Mouse (Mus musculus) lung, embryonic 16.5 days (tissue): ENCODE measurements around the gene Stx2. TPM values are rescaled to one million over a fixed set of nuclear protein-coding genes. Genes with fewer than 3 reads are reported as not detected.
A peak's percentile ranks its signal among the peaks of the same experiment; 100 is the strongest.
"Not testable (repeated sequence)": the region's sequence is repeated elsewhere in the genome, so short reads cannot be mapped to it uniquely, and the experiment has no call there.

Experiments used
- ATAC-seq: fragments of 200-750 bp; cut with Nextera tagmentation; 2 replicates; pipeline ENCODE4 v1.8.0; 2017; ENCODE audit warnings: low read depth, mild to moderate bottlenecking, moderate library complexity
- H3K27ac ChIP-seq: fragments of 300-500 bp; sonication (generic); 2 replicates; pipeline ENCODE4 v1.5.1; 2014; ENCODE audit warnings: mild to moderate bottlenecking, control low read depth, low read length
- H3K27me3 ChIP-seq: fragments of 300-500 bp; sonication (generic); 2 replicates; pipeline ENCODE4 v1.6.1; 2014; ENCODE audit warnings: low read depth, low read length, mixed read lengths; ENCODE audit not compliant: control insufficient read depth, insufficient read depth
- H3K36me3 ChIP-seq: fragments of 300-500 bp; sonication (generic); 2 replicates; pipeline ENCODE4 v1.6.1; 2014; ENCODE audit warnings: low read length; ENCODE audit not compliant: control insufficient read depth, insufficient read depth
- H3K4me1 ChIP-seq: fragments of 300-500 bp; sonication (generic); replicated peaks from 2 replicates; pipeline ENCODE4 v1.6.1; 2014; ENCODE audit warnings: low read length, mixed read lengths; ENCODE audit not compliant: control insufficient read depth, insufficient read depth
- H3K4me2 ChIP-seq: fragments of 300-500 bp; sonication (generic); 2 replicates; pipeline ENCODE4 v1.6.1; 2014; ENCODE audit warnings: low read depth, low read length, control low read depth
- H3K4me3 ChIP-seq: fragments of 300-500 bp; sonication (generic); 2 replicates; pipeline ENCODE4 v1.5.1; 2014; ENCODE audit warnings: mild to moderate bottlenecking, low read length, control low read depth
- H3K9ac ChIP-seq: fragments of 300-500 bp; sonication (generic); 2 replicates; pipeline ENCODE4 v1.6.1; 2014; ENCODE audit warnings: low read length, control low read depth
- H3K9me3 ChIP-seq: fragments of 300-500 bp; sonication (generic); 2 replicates; pipeline ENCODE4 v1.6.1; 2016; ENCODE audit warnings: low read length; ENCODE audit not compliant: control insufficient read depth
- WGBS: fragments of 180-500 bp; shearing (Covaris S2); extraction: QIAGEN DNeasy Blood & Tissue Kit; methylation state at CpG from one replicate; pipeline ENCODE4 v1.1.7; 2014; 5-methylcytosine and 5-hydroxymethylcytosine counted together
- polyA plus RNA-seq: library from polyadenylated mRNA; unstranded; fragments of >200 nt; fragmentation: Nextera tagmentation; extraction: Ambion mirVana; gene quantifications from 2 replicates; pipeline ENCODE4 v1.2.1, GENCODE M21; 2015

Stx2 gene
- polyA plus RNA-seq, 1 experiment from 2014 or later = 29.5 TPM

- ATAC-seq = no peak
- Histone ChIP-seq H3K36me3 (no peaks in the 10 kb centered on the region), H3K9me3 (no peaks in the 10 kb centered on the region), H3K27me3 (no peaks in the 10 kb centered on the region), H3K4me3 (no peak overlapping the region), H3K27ac (no peak overlapping the region), H3K4me1 (no peaks in the 10 kb centered on the region), H3K4me2 (no peak overlapping the region), H3K9ac (no peak overlapping the region)
- 27% methylated on average over 4 of the region's 4 CpGs for WGBS
These were observed 32.1 kb downstream of the Stx2 start for GRCm38 (mm10) chr5:128976266-128976665.

- Histone ChIP-seq H3K36me3 (no peaks in the 10 kb centered on the region), H3K27me3 (no peaks in the 10 kb centered on the region), H3K4me2 (peak overlapping the region; percentile 31; the same call in 1 of the 2 replicates), H3K4me3 (no peak overlapping the region), H3K9ac (no peak overlapping the region), H3K9me3 (no peaks in the 10 kb centered on the region), H3K4me1 (no peaks in the 10 kb centered on the region), H3K27ac (no peak overlapping the region)
- no peak for ATAC-seq
- 16% methylated on average over 14 of the region's 14 CpGs for WGBS
These were observed 37.1 kb downstream of the Stx2 start for GRCm38 (mm10) chr5:128971298-128971697.

GRCm38 (mm10) chr5:128970878-128971277 is 37.5 kb downstream of the Stx2 start:
- Histone ChIP-seq H3K36me3 (no peaks in the 10 kb centered on the region), H3K4me2 (peak overlapping the region; percentile 31; the same call in 1 of the 2 replicates), H3K27ac (no peak overlapping the region), H3K4me1 (no peaks in the 10 kb centered on the region), H3K9ac (no peak overlapping the region), H3K9me3 (no peaks in the 10 kb centered on the region), H3K4me3 (no peak overlapping the region), H3K27me3 (no peaks in the 10 kb centered on the region)
- 58% methylated on average over 10 of the region's 10 CpGs for WGBS
- no peak for ATAC-seq

- Histone ChIP-seq H3K36me3 (no peaks in the 10 kb centered on the region), H3K27ac (no peak overlapping the region), H3K9me3 (peaks cover 6% of the 10 kb centered on the region; the same call in 1 of the 2 replicates), H3K4me1 (no peaks in the 10 kb centered on the region), H3K9ac (no peak overlapping the region), H3K4me3 (no peak overlapping the region), H3K27me3 (no peaks in the 10 kb centered on the region), H3K4me2 (no peak overlapping the region)
- no peak for ATAC-seq
- 53% methylated on average over 4 of the region's 4 CpGs for WGBS
These were observed 44.0 kb downstream of the Stx2 start for GRCm38 (mm10) chr5:128964353-128964752.

GRCm38 (mm10) chr5:128958916-128959315 is 49.5 kb downstream of the Stx2 start:
- H3K27ac ChIP-seq = no peak overlapping the region
- WGBS = 89% methylated on average over 3 of the region's 3 CpGs
- H3K4me3 ChIP-seq = no peak overlapping the region
- peaks cover under 1% of the 10 kb centered on the region; the same call in 1 of the 2 replicates for H3K27me3 ChIP-seq
- H3K4me1 ChIP-seq = no peaks in the 10 kb centered on the region
- no peak for ATAC-seq
- H3K4me2 ChIP-seq = no peak overlapping the region
- peaks cover 11% of the 10 kb centered on the region; the same call in 1 of the 2 replicates for H3K9me3 ChIP-seq
- H3K36me3 ChIP-seq = no peaks in the 10 kb centered on the region
- H3K9ac ChIP-seq = no peak overlapping the region

GRCm38 (mm10) chr5:128954371-128954770 is 54.0 kb downstream of the Stx2 start:
- H3K9ac ChIP-seq, H3K4me3 ChIP-seq, ATAC-seq, H3K4me2 ChIP-seq, H3K4me1 ChIP-seq, H3K27ac ChIP-seq, H3K9me3 ChIP-seq, H3K36me3 ChIP-seq: not testable (repeated sequence)
- H3K27me3 ChIP-seq = peaks cover 11% of the 10 kb centered on the region
- 84% methylated on average over 5 of the region's 5 CpGs for WGBS

- H3K27me3 ChIP-seq = peaks cover 11% of the 10 kb centered on the region
- WGBS = 11% methylated on average over 16 of the region's 17 CpGs
- peaks cover 5% of the 10 kb centered on the region; the same call in 1 of the 2 replicates for H3K9me3 ChIP-seq
- 0 out of 2 replicates have a peak within 1 kb of the TSS, but pooled peaks have one; percentile 4 for H3K4me3 ChIP-seq
- H3K27ac ChIP-seq = no peak within 1 kb of the TSS
- ATAC-seq = no peak
- H3K9ac ChIP-seq = no peak within 1 kb of the TSS
- H3K36me3 ChIP-seq = no peaks in the 10 kb centered on the region
- peak within 1 kb of the TSS; percentile 43 for H3K4me2 ChIP-seq
- no peaks in the 10 kb centered on the region for H3K4me1 ChIP-seq
These were observed 54.9 kb downstream of the Stx2 start, which contains the start of gene Rimbp2 for GRCm38 (mm10) chr5:128953278-128954070. TSS of gene Rimbp2 (minus strand) at chr5:128953486.

GRCm38 (mm10) chr5:128952291-128953195 is 55.8 kb downstream of the Stx2 start:
- no peak overlapping the region for H3K9ac ChIP-seq
- peak overlapping the region; percentile 43 for H3K4me2 ChIP-seq
- H3K27me3 ChIP-seq = peaks cover 11% of the 10 kb centered on the region
- no peaks in the 10 kb centered on the region for H3K36me3 ChIP-seq
- H3K9me3 ChIP-seq = peaks cover 5% of the 10 kb centered on the region; the same call in 1 of the 2 replicates
- WGBS = under 1% methylated on average over 35 of the region's 35 CpGs
- H3K4me1 ChIP-seq = no peaks in the 10 kb centered on the region
- H3K27ac ChIP-seq = no peak overlapping the region
- 0 out of 2 replicates have a peak overlapping the region, but pooled peaks have one; percentile 4 for H3K4me3 ChIP-seq
- no peak for ATAC-seq

GRCm38 (mm10) chr5:128951472-128951871 is 56.9 kb downstream of the Stx2 start:
- no peaks in the 10 kb centered on the region for H3K4me1 ChIP-seq
- no peak overlapping the region for H3K4me3 ChIP-seq
- H3K36me3 ChIP-seq = no peaks in the 10 kb centered on the region
- H3K27ac ChIP-seq = no peak overlapping the region
- 16% methylated on average over 4 of the region's 4 CpGs for WGBS
- H3K9ac ChIP-seq = no peak overlapping the region
- no peak for ATAC-seq
- no peak overlapping the region for H3K4me2 ChIP-seq
- H3K9me3 ChIP-seq = peaks cover 5% of the 10 kb centered on the region; the same call in 1 of the 2 replicates
- H3K27me3 ChIP-seq = peaks cover 11% of the 10 kb centered on the region
